Mouse (Mus musculus): ENCODE data around the gene Clcn1. TPM values are rescaled to one million over a fixed set of nuclear protein-coding genes. Genes with fewer than 3 reads are reported as not detected.

The Clcn1 gene
- polyA plus RNA-seq, 1 experiment from 2014 or later: 0.20 TPM

GRCm38 (mm10) chr6:42364607-42365006 lies 78.1 kb downstream of the Clcn1 start:
- Histone ChIP-seq H3K9ac (ENCODE audit: low read depth, low read length) (no peak overlapping the region), H3K9me3 (ENCODE audit: control insufficient read depth, low read length) (no peaks in the 10 kb centered on the region), H3K27me3 (ENCODE audit: control insufficient read depth, insufficient read depth, low read length) (no peaks in the 10 kb centered on the region), H3K4me2 (replicated peaks; ENCODE audit: low read depth, low read length) (no peak overlapping the region), H3K4me1 (ENCODE audit: control insufficient read depth, insufficient read depth, low read length) (no peaks in the 10 kb centered on the region), H3K4me3 (ENCODE audit: low read length) (no peak overlapping the region), H3K27ac (ENCODE audit: low read depth, low read length) (no peak overlapping the region), H3K36me3 (ENCODE audit: control insufficient read depth, insufficient read depth, low read length) (peaks cover 17% of the 10 kb centered on the region)
- ATAC-seq (ENCODE audit: low FRiP score, low TSS enrichment): no peak
- 83% methylated on average over 15 of the region's 15 CpGs for WGBS

GRCm38 (mm10) chr6:42365215-42365614 lies 78.7 kb downstream of the Clcn1 start:
- Histone ChIP-seq H3K36me3 (ENCODE audit: control insufficient read depth, insufficient read depth, low read length) (peaks cover 11% of the 10 kb centered on the region; the same call in 1 of the 2 replicates), H3K27me3 (ENCODE audit: control insufficient read depth, insufficient read depth, low read length) (no peaks in the 10 kb centered on the region), H3K4me3 (ENCODE audit: low read length) (no peak overlapping the region), H3K9me3 (ENCODE audit: control insufficient read depth, low read length) (no peaks in the 10 kb centered on the region), H3K4me1 (ENCODE audit: control insufficient read depth, insufficient read depth, low read length) (no peaks in the 10 kb centered on the region), H3K9ac (ENCODE audit: low read depth, low read length) (no peak overlapping the region), H3K4me2 (replicated peaks; ENCODE audit: low read depth, low read length) (no peak overlapping the region), H3K27ac (ENCODE audit: low read depth, low read length) (no peak overlapping the region)
- 91% methylated on average over 6 of the region's 6 CpGs for WGBS
- ATAC-seq (ENCODE audit: low FRiP score, low TSS enrichment): no peak

Other genes with a start within 250 kb of the Clcn1 start
- not detected in 2 replicates for gene Sva, start 248.3 kb upstream of the Clcn1 start, polyA plus RNA-seq (2014; fragmentation: Nextera tagmentation; extraction: Ambion mirVana)
- gene Tas2r139, start 145.7 kb upstream of the Clcn1 start, polyA plus RNA-seq (2014; fragmentation: Nextera tagmentation; extraction: Ambion mirVana): not detected in 2 replicates
- not detected in 2 replicates for gene Tas2r144, start 71.4 kb upstream of the Clcn1 start, polyA plus RNA-seq (2014; fragmentation: Nextera tagmentation; extraction: Ambion mirVana)
- gene Gstk1, start 40.8 kb upstream of the Clcn1 start, polyA plus RNA-seq (2014; fragmentation: Nextera tagmentation; extraction: Ambion mirVana): 33.3 and 37.2 TPM in 2 replicates
- 2.6 and 3.0 TPM in 2 replicates for gene Tmem139, start 24.7 kb upstream of the Clcn1 start, polyA plus RNA-seq (2014; fragmentation: Nextera tagmentation; extraction: Ambion mirVana)
- gene Casp2, start 21.7 kb upstream of the Clcn1 start, polyA plus RNA-seq (2014; fragmentation: Nextera tagmentation; extraction: Ambion mirVana): 46.1 and 66.5 TPM in 2 replicates
- gene Fam131b, start 38.0 kb downstream of the Clcn1 start, polyA plus RNA-seq (2014; fragmentation: Nextera tagmentation; extraction: Ambion mirVana): 0.05 and 0.11 TPM in 2 replicates
- gene Zyx, start 62.9 kb downstream of the Clcn1 start, polyA plus RNA-seq (2014; fragmentation: Nextera tagmentation; extraction: Ambion mirVana): 87.0 and 118 TPM in 2 replicates
- 3.1 and 3.3 TPM in 2 replicates for gene Epha1, start 86.6 kb downstream of the Clcn1 start, polyA plus RNA-seq (2014; fragmentation: Nextera tagmentation; extraction: Ambion mirVana)
- gene Tas2r143, start 113.6 kb downstream of the Clcn1 start, polyA plus RNA-seq (2014; fragmentation: Nextera tagmentation; extraction: Ambion mirVana): not detected in 2 replicates
- gene Tas2r135, start 118.7 kb downstream of the Clcn1 start, polyA plus RNA-seq (2014; fragmentation: Nextera tagmentation; extraction: Ambion mirVana): not detected in 2 replicates
- not detected in 2 replicates for gene Tas2r126, start 147.8 kb downstream of the Clcn1 start, polyA plus RNA-seq (2014; fragmentation: Nextera tagmentation; extraction: Ambion mirVana)
- not detected in 2 replicates for gene Olfr458, start 178.5 kb downstream of the Clcn1 start, polyA plus RNA-seq (2014; fragmentation: Nextera tagmentation; extraction: Ambion mirVana)
- 0.14 TPM in 1 of 2 replicates, not detected in the other for gene Olfr457, start 189.7 kb downstream of the Clcn1 start, polyA plus RNA-seq (2014; fragmentation: Nextera tagmentation; extraction: Ambion mirVana)
- gene Olfr456, start 200.5 kb downstream of the Clcn1 start, polyA plus RNA-seq (2014; fragmentation: Nextera tagmentation; extraction: Ambion mirVana): not detected in 2 replicates